Mouse (Mus musculus) spleen, postnatal 36 days (tissue): ENCODE results near the gene Amt.
"Not testable (repeated sequence)": the region's sequence is repeated elsewhere in the genome, so short reads cannot be mapped to it uniquely, and the experiment has no call there.

Experiments
- DNase-seq, 2 experiments: peaks; one replicate each; pipeline ENCODE4 v3.0.0; 2022; ENCODE audit warnings: low spot score in 2 of 2, mixed read lengths in 1 of 2

The Amt gene

GRCm38 (mm10) chr9:108280071-108280828, 16.4 kb upstream of the Amt start:
- peak in 1 of 2 experiments; percentile 21 for DNase-seq

GRCm38 (mm10) chr9:108284410-108284809, 12.2 kb upstream of the Amt start:
- peak; percentile 68 to 78 for DNase-seq

GRCm38 (mm10) chr9:108287526-108288238, 9.0 kb upstream of the Amt start:
- DNase-seq: not testable (repeated sequence)

GRCm38 (mm10) chr9:108289347-108289746, 7.3 kb upstream of the Amt start:
- DNase-seq: no peak

GRCm38 (mm10) chr9:108290016-108290750, 6.5 kb upstream of the Amt start, which contains the start of gene Nicn1:
Nicn1 (plus strand) TSS chr9:108290429.
- peak; percentile 91 to 94 for DNase-seq

GRCm38 (mm10) chr9:108290773-108291172, 5.9 kb upstream of the Amt start:
- DNase-seq: no peak

- no peak for DNase-seq
Observed at GRCm38 (mm10) chr9:108301853-108302252, 5.2 kb downstream of the Amt start.

GRCm38 (mm10) chr9:108304716-108305115, 8.1 kb downstream of the Amt start:
- no peak for DNase-seq

- DNase-seq: peak; percentile 12 to 20
Observed at GRCm38 (mm10) chr9:108305170-108305569, 8.5 kb downstream of the Amt start.

- DNase-seq: peak; percentile 99 to 100
Observed at GRCm38 (mm10) chr9:108305629-108306520, 9.2 kb downstream of the Amt start, which contains the start of the genes Rhoa and Tcta. Rhoa (plus strand) TSS chr9:108306129. Tcta (minus strand) TSS chr9:108306160.

GRCm38 (mm10) chr9:108306571-108306980, 9.9 kb downstream of the Amt start:
- DNase-seq: peak; percentile 89

- DNase-seq: no peak
Observed at GRCm38 (mm10) chr9:108307021-108307807, 10.6 kb downstream of the Amt start.

GRCm38 (mm10) chr9:108308141-108308540, 11.5 kb downstream of the Amt start:
- DNase-seq: no peak

GRCm38 (mm10) chr9:108317572-108317971, 20.9 kb downstream of the Amt start:
- DNase-seq: no peak

- DNase-seq: no peak
Observed at GRCm38 (mm10) chr9:108318462-108318861, 21.8 kb downstream of the Amt start.

GRCm38 (mm10) chr9:108322054-108322453, 25.4 kb downstream of the Amt start:
- DNase-seq: not testable (repeated sequence)

GRCm38 (mm10) chr9:108324784-108325183, 28.1 kb downstream of the Amt start:
- no peak for DNase-seq

- no peak for DNase-seq
Observed at GRCm38 (mm10) chr9:108325811-108326210, 29.2 kb downstream of the Amt start.

GRCm38 (mm10) chr9:108337848-108338550, 41.3 kb downstream of the Amt start:
- DNase-seq: no peak

- DNase-seq: no peak
Observed at GRCm38 (mm10) chr9:108338551-108338885, 41.9 kb downstream of the Amt start.
